Mouse (Mus musculus): ENCODE measurements around the gene Cdyl. TPM values are rescaled to one million over a fixed set of nuclear protein-coding genes. Genes with fewer than 3 reads are reported as not detected.

Cdyl gene
- polyA plus RNA-seq, 1 experiment from 2014 or later = 6.1 TPM

Other genes with a start within 250 kb of the Cdyl start
- 11.6 and 13.4 TPM in 2 replicates for gene Rpp40, start 246.5 kb downstream of the Cdyl start, polyA plus RNA-seq (2015; fragmentation: Nextera tagmentation; extraction: Ambion mirVana)

Measured in neural tube, embryonic 13.5 days (tissue).